Mouse (Mus musculus): ENCODE measurements around the gene Nid1. TPM values are rescaled to one million over a fixed set of nuclear protein-coding genes. Genes with fewer than 3 reads are reported as not detected.

Gene Nid1
- total and polyA plus RNA-seq, 2 experiments from 2014 or later, result 27.3 to 70.6 TPM

DNA sequence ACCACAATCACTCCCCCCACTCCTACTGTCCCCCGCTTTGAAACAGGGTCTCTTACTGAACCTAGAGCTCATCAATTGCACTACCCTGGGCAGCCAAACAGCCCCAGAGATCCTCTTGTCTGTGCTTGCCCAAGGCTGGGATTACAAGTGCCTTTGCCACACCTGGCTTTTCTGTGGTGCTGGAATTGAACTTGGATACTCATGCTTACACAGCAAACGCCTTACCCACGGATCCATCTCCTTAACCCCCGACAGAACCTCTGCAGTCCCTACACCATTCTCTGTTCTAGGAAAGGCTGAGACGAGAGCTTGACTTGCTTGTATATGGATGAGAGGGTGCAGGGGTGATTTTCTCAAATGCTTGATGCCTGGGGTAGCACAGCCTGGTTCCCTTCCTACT lies 67.7 kb downstream of the Nid1 start:
- ATAC-seq (ENCODE audit: low FRiP score), result no peak
- Histone ChIP-seq H3K9me3 (ENCODE audit: low read length) (no peaks in the 10 kb centered on the region), H3K36me3 (ENCODE audit: insufficient read depth, low read length) (no peaks in the 10 kb centered on the region), H3K4me3 (ENCODE audit: low read depth, low read length) (no peak overlapping the region), H3K9ac (replicated peaks; ENCODE audit: low read length, poor library complexity, severe bottlenecking) (no peak overlapping the region), H3K4me2 (ENCODE audit: low read depth, low read length, poor library complexity, severe bottlenecking) (no peak overlapping the region), H3K4me1 (ENCODE audit: insufficient read depth, low read length) (no peaks in the 10 kb centered on the region), H3K27ac (ENCODE audit: low read depth, low read length) (no peak overlapping the region), H3K27me3 (ENCODE audit: insufficient read depth, low read length) (no peaks in the 10 kb centered on the region)
- 95% methylated on average over 5 of the region's 5 CpGs for WGBS
- DNase-seq (ENCODE audit: low spot score), result no peak
- no peak for TF ChIP-seq CTCF (IDR thresholded peaks at IDR 0.05)

DNA sequence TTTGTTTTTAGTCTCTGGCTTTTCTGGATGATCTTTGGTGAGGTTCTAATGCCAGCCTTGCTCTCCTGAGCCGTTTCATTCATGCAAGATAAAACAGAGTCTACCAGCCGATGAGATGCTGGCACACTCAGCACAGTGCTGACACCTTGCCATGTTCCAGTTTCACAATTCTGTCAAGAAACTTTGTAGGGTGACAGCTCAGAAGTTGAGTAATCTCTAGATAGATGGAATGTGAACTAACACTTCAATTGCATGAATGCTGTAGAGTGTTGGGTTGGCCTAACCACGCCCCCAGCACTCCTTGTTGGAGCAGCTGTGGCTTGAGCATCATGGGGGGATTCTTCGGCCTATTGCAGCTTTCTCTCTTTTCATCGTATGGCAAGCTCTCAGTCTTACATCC lies 69.2 kb downstream of the Nid1 start:
- no peak overlapping the region for H3K9ac ChIP-seq (replicated peaks; ENCODE audit: low read length, poor library complexity, severe bottlenecking)
- H3K27me3 ChIP-seq (ENCODE audit: insufficient read depth, low read length), result no peaks in the 10 kb centered on the region
- TF ChIP-seq CTCF (IDR thresholded peaks at IDR 0.05), result no peak
- no peaks in the 10 kb centered on the region for H3K36me3 ChIP-seq (ENCODE audit: insufficient read depth, low read length)
- DNase-seq (ENCODE audit: low spot score) (no peak), ATAC-seq (ENCODE audit: low FRiP score) (no peak)
- no peak overlapping the region for H3K4me3 ChIP-seq (ENCODE audit: low read depth, low read length)
- no peak overlapping the region for H3K27ac ChIP-seq (ENCODE audit: low read depth, low read length)
- H3K9me3 ChIP-seq (ENCODE audit: low read length), result no peaks in the 10 kb centered on the region
- no peaks in the 10 kb centered on the region for H3K4me1 ChIP-seq (ENCODE audit: insufficient read depth, low read length)
- WGBS, result 89% methylated on average over 5 of the region's 5 CpGs
- no peak overlapping the region for H3K4me2 ChIP-seq (ENCODE audit: low read depth, low read length, poor library complexity, severe bottlenecking)

DNA sequence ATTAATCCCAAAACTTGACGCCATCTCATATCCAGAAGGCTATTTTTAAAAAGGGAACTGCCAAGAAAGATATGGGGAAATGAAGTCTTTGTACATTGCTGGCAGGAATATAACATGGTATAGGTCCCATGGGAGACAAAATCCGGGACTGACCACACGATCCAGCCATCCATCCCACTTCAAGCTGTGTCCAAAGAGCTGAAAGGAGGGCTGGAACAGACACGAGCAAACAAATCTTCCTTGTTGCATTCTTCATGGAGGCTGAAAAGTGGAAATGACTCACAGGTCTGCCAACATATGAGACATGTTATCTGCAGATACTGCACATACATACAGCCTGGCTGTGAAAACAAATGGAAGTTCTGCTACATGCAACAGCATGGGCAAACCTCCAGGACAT lies 77.5 kb downstream of the Nid1 start:
- no peak for ATAC-seq (ENCODE audit: low FRiP score)
- Histone ChIP-seq H3K4me3 (ENCODE audit: low read depth, low read length) (no peak overlapping the region), H3K9ac (replicated peaks; ENCODE audit: low read length, poor library complexity, severe bottlenecking) (no peak overlapping the region), H3K9me3 (ENCODE audit: low read length) (no peaks in the 10 kb centered on the region), H3K36me3 (ENCODE audit: insufficient read depth, low read length) (no peaks in the 10 kb centered on the region), H3K27ac (ENCODE audit: low read depth, low read length) (no peak overlapping the region), H3K4me2 (ENCODE audit: low read depth, low read length, poor library complexity, severe bottlenecking) (no peak overlapping the region), H3K4me1 (ENCODE audit: insufficient read depth, low read length) (no peaks in the 10 kb centered on the region), H3K27me3 (ENCODE audit: insufficient read depth, low read length) (no peaks in the 10 kb centered on the region)
- no peak for TF ChIP-seq CTCF (IDR thresholded peaks at IDR 0.05)
- no peak for DNase-seq (ENCODE audit: low spot score)
- 76% methylated on average over 4 of the region's 4 CpGs for WGBS

DNA sequence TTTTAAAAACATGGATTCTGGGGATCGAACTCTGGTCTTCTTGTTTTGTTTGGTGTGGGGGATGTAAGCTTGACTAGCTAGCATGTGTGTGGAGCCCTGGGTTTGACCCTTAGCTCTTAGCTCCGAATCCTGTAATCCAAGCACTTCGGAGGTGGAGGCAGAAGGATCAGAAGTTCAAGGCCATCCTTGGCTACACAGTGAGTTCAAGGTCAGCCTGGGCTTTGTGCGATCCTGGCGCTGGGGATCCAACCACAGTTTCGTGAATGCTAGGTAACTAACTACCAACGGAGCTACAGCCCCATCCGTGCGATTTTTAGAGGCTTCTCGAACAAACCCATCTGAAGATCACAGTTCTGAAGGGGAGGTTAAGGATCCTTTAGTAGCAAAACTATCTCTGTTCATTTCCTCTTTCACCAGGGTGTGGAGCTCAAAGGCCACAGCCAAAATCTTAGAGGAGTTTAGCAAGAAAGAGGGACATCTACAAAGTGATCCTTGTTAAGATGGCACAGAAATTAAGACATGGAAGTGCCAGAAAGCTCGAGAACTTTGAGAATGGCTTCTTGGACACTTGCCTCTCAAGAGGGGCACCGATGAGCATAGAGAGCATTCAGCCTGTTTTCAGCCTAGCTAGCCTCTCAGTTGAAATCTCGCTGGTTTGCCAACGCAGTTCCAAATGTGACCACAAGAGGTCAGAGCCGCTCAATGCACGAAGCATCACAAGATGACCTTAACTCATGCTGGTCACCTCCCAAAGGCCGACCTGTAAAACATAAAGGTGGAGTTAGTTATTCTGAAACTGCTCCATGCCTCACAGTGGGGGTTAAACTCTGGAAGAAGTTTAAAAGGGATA lies 79.2 kb downstream of the Nid1 start:
- Histone ChIP-seq H3K4me3 (ENCODE audit: low read depth, low read length) (no peak overlapping the region), H3K36me3 (ENCODE audit: insufficient read depth, low read length) (no peaks in the 10 kb centered on the region), H3K9ac (replicated peaks; ENCODE audit: low read length, poor library complexity, severe bottlenecking) (no peak overlapping the region), H3K9me3 (ENCODE audit: low read length) (no peaks in the 10 kb centered on the region), H3K4me2 (ENCODE audit: low read depth, low read length, poor library complexity, severe bottlenecking) (no peak overlapping the region), H3K4me1 (ENCODE audit: insufficient read depth, low read length) (no peaks in the 10 kb centered on the region), H3K27me3 (ENCODE audit: insufficient read depth, low read length) (no peaks in the 10 kb centered on the region), H3K27ac (ENCODE audit: low read depth, low read length) (no peak overlapping the region)
- 53% methylated on average over 17 of the region's 17 CpGs for WGBS
- ATAC-seq (ENCODE audit: low FRiP score) (peak; percentile 71), DNase-seq (ENCODE audit: low spot score) (peak; percentile 82)
- peak; percentile 93 for TF ChIP-seq CTCF (IDR thresholded peaks at IDR 0.05)

DNA sequence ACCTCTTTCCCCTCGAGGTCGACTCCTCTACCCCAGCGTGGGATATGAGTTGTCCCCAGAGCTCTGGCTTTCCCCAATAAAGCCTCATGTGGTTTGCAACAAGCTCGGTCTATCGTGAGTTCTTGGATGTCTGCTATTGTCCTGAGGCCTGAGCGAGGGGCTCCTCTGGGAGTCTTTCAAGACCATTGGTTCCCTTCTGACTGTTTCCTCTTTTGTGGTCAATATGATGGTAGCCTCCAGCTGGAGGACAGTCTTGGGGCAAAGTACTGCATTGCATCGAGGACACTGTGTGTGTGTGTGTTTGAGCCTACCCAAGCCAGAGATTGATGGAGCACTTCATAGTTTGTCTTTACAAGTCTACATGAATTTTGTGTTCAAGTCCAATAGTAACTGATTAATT lies 80.8 kb downstream of the Nid1 start:
- Histone ChIP-seq H3K4me1 (ENCODE audit: insufficient read depth, low read length) (no peaks in the 10 kb centered on the region), H3K27me3 (ENCODE audit: insufficient read depth, low read length) (no peaks in the 10 kb centered on the region), H3K9ac (replicated peaks; ENCODE audit: low read length, poor library complexity, severe bottlenecking) (no peak overlapping the region), H3K36me3 (ENCODE audit: insufficient read depth, low read length) (no peaks in the 10 kb centered on the region), H3K9me3 (ENCODE audit: low read length) (no peaks in the 10 kb centered on the region), H3K4me2 (ENCODE audit: low read depth, low read length, poor library complexity, severe bottlenecking) (no peak overlapping the region), H3K4me3 (ENCODE audit: low read depth, low read length) (no peak overlapping the region), H3K27ac (ENCODE audit: low read depth, low read length) (no peak overlapping the region)
- ATAC-seq (ENCODE audit: low FRiP score) (no peak), DNase-seq (ENCODE audit: low spot score) (no peak)
- TF ChIP-seq CTCF (IDR thresholded peaks at IDR 0.05), result no peak
- WGBS, result 90% methylated on average over 7 of the region's 7 CpGs

DNA sequence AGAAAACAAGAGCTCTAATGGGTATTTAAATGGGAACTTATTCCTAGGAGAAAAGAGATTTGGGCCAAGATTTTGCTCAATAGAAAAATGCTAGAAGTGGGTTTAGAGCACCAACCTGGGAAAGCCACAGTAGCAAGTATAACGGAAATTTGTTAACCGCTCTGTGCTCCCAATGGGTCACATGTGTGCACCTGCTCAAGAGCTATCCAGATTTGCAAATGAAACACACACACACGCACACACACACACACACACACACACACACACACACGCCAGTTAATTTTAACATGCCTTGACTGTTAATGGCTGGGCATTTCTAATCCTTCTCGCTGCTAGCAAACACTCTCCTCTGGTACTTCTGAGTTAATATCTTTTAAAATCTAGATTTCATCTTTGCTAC lies 83.1 kb downstream of the Nid1 start:
- ATAC-seq (ENCODE audit: low FRiP score) (no peak), DNase-seq (ENCODE audit: low spot score) (no peak)
- Histone ChIP-seq H3K9me3 (ENCODE audit: low read length) (no peaks in the 10 kb centered on the region), H3K27me3 (ENCODE audit: insufficient read depth, low read length) (no peaks in the 10 kb centered on the region), H3K4me1 (ENCODE audit: insufficient read depth, low read length) (no peaks in the 10 kb centered on the region), H3K36me3 (ENCODE audit: insufficient read depth, low read length) (no peaks in the 10 kb centered on the region), H3K4me2 (ENCODE audit: low read depth, low read length, poor library complexity, severe bottlenecking) (no peak overlapping the region), H3K27ac (ENCODE audit: low read depth, low read length) (no peak overlapping the region), H3K9ac (replicated peaks; ENCODE audit: low read length, poor library complexity, severe bottlenecking) (no peak overlapping the region), H3K4me3 (ENCODE audit: low read depth, low read length) (no peak overlapping the region)
- 93% methylated on average over 5 of the region's 5 CpGs for WGBS
- no peak for TF ChIP-seq CTCF (IDR thresholded peaks at IDR 0.05)

Measured in midbrain, postnatal 0 days (tissue).